Mouse (Mus musculus) right cerebral cortex, postnatal 25 days (tissue): ENCODE measurements around the gene Rasa3.

ENCODE experiments used
- DNase-seq: peaks from one replicate; pipeline ENCODE4 v3.0.0; 2022

Rasa3 gene

DNA sequence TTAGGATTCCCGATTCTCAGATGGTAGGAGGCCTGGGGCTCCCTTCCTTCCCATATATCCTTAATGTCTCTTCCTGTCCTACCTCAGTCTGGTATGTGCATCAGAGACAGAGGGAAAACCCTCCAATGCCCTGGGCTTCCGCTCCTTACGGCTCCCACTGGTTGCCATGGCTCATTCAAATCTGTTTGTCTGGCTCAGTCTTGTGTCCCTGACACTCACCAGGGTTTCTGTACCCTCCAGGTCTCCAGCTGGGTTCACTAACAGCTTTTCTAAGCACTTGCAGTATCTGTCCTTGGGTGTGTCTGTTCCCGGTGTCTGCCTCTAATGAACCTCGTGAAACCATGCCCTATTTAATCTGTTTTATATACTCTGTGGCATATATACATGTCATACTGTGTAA lies 135.9 kb downstream of the Rasa3 start:
- DNase-seq = no peak

GRCm38 (mm10) chr8:13540122-13540521 lies 137.3 kb downstream of the Rasa3 start:
- DNase-seq = no peak

DNA sequence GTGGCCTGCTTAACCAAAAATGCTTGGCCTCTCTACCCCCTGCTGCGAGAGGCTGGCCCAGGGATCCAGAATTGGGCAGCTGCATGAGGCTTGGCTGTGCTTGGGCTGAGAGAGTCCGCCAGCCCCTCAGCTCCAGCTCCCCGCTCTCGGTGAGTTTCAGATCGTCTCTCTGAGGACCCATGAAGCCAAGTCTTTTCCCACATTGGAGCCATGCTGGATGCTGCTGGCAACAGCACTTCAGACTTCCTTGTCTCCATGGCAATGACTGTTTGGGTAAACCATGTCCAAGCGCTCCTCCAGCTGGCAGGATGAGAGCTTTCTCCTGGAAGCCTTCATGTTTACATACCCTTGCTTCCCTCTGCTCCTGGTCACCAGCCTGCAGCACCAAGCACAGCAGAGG lies 138.6 kb downstream of the Rasa3 start:
- DNase-seq = peak; percentile 52

DNA sequence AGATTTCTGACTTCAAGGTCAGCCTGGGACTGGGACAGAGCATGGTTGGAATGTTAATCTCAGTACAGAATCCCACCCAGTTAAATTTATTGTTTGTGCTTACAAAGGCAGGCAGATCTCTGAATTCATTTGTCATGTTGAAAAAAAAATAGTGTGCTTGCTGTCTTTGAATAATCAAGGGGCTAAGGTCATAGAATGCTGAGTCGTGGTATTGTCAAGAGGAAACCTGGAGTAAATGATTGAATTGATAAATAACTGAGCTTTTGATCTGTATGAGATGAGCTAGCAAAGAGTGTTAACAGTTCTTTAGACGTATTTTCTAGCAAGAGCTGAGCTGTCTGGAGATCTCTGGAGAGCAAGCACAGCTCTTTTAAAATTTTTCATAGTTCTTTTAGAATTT lies 140.3 kb downstream of the Rasa3 start:
- no peak for DNase-seq

- no peak for DNase-seq
Observed at GRCm38 (mm10) chr8:13533123-13533522, 144.3 kb downstream of the Rasa3 start.

DNA sequence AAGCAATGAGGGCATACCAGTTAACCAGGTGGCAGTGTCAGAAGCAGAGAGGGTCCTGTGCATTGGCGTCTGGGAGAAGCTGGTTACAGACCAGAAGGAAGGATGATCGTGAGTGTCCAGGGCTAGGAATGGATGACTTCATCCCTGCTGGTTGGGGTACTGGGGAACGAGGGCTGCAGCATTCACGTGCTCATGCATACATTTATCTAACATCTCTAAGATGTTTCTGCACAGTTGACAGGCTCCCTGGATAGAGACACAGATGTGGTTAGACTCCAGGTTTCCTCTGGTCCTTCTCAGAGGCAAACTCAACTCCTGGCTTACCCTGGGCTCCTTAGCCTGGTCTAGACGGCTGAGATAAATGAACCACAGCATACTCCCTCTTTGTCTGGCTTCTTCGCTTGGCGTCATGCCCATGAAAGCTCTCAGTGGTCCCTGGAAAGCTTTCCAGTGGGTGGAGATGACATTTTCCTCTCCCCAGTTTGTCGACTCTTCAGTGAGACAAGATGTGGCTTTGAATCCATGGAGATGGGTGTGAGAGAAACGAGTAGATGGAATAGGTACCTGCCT lies 145.7 kb downstream of the Rasa3 start:
- no peak for DNase-seq

- peak; percentile 36 for DNase-seq
Observed at GRCm38 (mm10) chr8:13530941-13531340, 146.5 kb downstream of the Rasa3 start.

- no peak for DNase-seq
Observed at GRCm38 (mm10) chr8:13530401-13530800, 147.0 kb downstream of the Rasa3 start.

GRCm38 (mm10) chr8:13529891-13530316 lies 147.5 kb downstream of the Rasa3 start:
- peak; percentile 39 for DNase-seq

DNA sequence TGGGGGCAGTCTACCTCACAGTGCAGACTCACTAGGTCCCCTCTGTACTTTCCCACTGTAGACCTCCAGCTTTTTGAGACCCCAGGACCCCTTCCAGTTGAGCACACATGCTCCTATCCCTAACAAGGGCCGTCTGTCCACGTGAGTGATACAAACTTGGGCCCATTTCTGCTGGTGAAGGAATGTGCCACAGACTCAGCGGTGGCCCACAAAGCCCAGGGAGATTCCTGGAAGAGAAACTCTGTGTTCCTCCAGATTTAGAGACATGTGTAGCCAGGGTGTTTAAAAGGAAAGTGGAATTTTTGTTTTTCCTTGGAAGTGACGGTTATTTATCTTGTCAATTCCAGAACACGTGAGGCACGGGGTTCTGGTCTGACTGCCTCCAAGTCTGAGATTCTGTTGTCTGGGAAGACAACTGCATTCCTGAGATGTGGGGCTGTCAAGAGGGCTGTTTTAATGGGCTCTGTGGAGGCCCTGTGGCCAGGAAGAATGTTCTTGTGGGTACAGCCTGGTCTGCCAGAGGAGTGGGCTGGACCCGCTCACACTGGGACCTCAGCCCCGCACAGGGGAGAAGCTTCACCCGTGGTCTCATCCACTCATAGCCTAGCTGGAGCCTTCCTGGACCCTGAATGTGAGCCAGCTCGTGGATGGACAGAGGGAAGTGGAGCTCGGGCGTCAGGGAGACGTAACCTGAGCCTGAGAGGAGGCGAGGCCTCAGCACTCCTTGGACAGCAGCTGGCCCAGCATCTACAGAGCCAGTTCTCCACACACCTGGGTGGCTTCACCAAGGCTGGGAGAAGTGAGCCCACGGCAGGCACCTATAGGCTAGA lies 148.2 kb downstream of the Rasa3 start:
- no peak for DNase-seq

GRCm38 (mm10) chr8:13521392-13521791 lies 156.0 kb downstream of the Rasa3 start:
- no peak for DNase-seq

- DNase-seq = no peak
Observed at GRCm38 (mm10) chr8:13520349-13520748, 157.1 kb downstream of the Rasa3 start.

DNA sequence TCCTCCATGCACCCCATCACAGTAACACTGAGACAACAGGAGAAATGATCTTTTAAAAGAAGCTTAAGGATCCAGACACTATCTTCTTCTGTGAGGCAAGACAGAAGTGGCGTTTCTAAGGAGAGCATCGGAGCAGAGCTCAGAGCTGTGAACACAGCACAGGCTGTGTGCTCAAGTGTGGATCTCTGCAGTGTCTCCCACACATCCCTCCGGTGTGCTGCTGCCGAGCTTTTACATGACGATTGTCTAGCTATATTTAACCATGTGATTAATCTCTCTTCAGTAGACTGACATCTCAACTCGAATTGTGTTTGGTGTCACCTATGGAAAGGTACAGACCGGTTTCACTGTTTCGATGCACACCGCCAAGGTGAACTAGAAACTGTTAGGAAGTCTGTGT lies 157.9 kb downstream of the Rasa3 start:
- DNase-seq = peak; percentile 47

DNA sequence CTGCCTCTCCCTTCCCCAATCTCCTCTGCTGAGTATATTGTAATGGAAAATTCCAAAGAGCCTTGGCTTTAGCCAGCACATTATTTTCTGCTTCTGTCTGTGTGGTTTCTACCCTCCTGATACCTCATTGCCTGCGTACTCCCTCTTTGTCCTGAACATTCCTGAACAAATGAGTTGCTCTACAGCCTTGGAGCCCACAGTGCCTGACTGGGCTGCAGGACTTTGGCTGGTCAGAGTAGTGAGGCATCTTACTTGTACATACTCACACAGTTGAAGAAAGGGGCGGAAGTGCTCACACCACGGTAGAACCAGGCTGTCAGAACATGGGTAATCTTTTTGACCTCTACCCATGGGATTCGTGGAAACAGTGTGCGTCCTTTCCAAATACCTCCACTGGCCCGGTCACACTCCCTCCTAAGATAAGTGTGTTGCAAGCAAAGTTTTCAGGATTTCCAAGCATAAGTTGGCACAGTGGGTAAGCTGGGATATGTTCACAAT lies 160.1 kb downstream of the Rasa3 start:
- no peak for DNase-seq
